Mouse (Mus musculus) heart, embryonic 10.5 days (tissue): ENCODE data around the gene Kcnip2. TPM values are rescaled to one million over a fixed set of nuclear protein-coding genes. Genes with fewer than 3 reads are reported as not detected.
A peak's percentile ranks its signal among the peaks of the same experiment; 100 is the strongest.

ENCODE experiments used
- DNase-seq: peaks from one replicate; pipeline ENCODE4 v3.0.0-alpha.2; 2017; ENCODE audit warnings: low spot score
- H3K27ac ChIP-seq: fragments of 300-500 bp; sonication (generic); 2 replicates; pipeline ENCODE4 v1.5.1; 2016; ENCODE audit warnings: mild to moderate bottlenecking
- H3K27me3 ChIP-seq: fragments of 300-500 bp; sonication (generic); 2 replicates; pipeline ENCODE4 v1.6.1; 2016; ENCODE audit warnings: mild to moderate bottlenecking; ENCODE audit not compliant: poor library complexity, insufficient read depth, severe bottlenecking
- H3K36me3 ChIP-seq: fragments of 300-500 bp; sonication (generic); 2 replicates; pipeline ENCODE4 v1.6.1; 2016; ENCODE audit warnings: mild to moderate bottlenecking, moderate library complexity
- H3K4me1 ChIP-seq: fragments of 300-500 bp; sonication (generic); 2 replicates; pipeline ENCODE4 v1.6.1; 2016; ENCODE audit warnings: mild to moderate bottlenecking
- H3K4me3 ChIP-seq: fragments of 300-500 bp; sonication (generic); 2 replicates; pipeline ENCODE4 v1.5.1; 2016; ENCODE audit warnings: mild to moderate bottlenecking, moderate library complexity
- H3K9me3 ChIP-seq: fragments of 300-500 bp; sonication (generic); 2 replicates; pipeline ENCODE4 v1.6.1; 2016; ENCODE audit warnings: mild to moderate bottlenecking, moderate library complexity
- WGBS: fragments of 180-500 bp; shearing (Covaris S2); methylation state at CpG from one replicate; pipeline ENCODE4 v1.1.7; 2016; 5-methylcytosine and 5-hydroxymethylcytosine counted together
- polyA plus RNA-seq: library from polyadenylated mRNA; unstranded; fragments of >200 nt; fragmentation: Nextera tagmentation; extraction: Ambion mirVana; gene quantifications from 2 replicates; pipeline ENCODE4 v1.2.1, GENCODE M21; 2016

The Kcnip2 gene
- polyA plus RNA-seq, 1 experiment from 2014 or later = 0.35 TPM

DNA sequence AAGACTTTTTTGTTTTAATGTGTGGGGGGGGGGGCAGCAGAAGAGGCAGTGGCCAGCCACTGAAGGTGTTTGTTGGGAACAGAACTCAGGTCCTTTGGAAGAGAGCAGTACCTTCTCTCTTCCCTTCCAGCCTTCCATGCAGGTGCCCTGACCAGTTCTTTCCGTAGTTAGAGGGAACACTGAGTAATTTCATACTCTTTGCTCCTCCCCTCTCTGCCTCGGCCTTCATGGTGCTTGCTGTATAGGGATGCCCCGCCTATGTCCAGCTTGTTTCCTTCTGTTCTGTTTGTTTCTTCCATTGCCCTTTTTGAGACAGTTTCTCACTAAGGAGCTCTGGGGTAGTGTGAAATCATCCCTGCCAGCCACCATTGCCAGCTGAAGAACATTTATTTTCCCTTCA lies 30.4 kb downstream of the Kcnip2 start:
- 74% methylated on average over 3 of the region's 3 CpGs for WGBS
- Histone ChIP-seq H3K9me3 (no peaks in the 10 kb centered on the region), H3K27me3 (no peaks in the 10 kb centered on the region), H3K4me1 (peaks cover 13% of the 10 kb centered on the region), H3K36me3 (peaks cover 7% of the 10 kb centered on the region; the same call in 1 of the 2 replicates), H3K4me3 (no peak overlapping the region), H3K27ac (no peak overlapping the region)
- DNase-seq = peak; percentile 60

DNA sequence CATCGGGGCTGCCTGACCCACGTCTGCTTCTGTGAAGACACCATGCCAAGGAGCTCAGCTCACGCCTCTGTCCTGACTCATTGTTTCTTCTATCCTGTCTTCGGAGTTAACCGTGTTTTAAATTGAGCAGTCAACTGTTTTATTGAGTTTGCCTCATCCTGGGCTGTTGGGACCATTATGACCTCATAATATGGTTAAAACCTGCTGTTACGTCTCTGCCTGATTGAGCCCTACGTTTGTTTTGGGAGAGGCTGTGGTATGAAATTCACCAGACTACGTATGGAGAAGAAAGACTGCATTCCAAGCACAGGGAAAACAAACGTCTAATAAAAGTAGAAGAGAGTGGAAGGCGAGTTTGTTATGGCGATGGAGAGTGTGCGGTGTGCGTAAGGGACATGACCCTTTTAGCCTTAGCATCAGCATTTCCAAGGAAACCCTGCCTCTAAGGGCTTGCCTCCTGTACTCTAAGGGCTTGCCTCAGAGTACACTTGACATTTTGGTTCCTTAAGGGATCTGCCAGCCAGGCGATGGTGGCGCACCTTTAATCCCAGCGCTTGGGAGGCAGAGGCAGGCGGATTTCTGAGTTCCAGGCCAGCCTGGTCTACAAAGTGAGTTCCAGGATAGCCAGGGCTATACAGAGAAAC lies 31.8 kb downstream of the Kcnip2 start:
- Histone ChIP-seq H3K9me3 (no peaks in the 10 kb centered on the region), H3K27me3 (no peaks in the 10 kb centered on the region), H3K4me3 (peak overlapping the region; percentile 96), H3K4me1 (peaks cover 17% of the 10 kb centered on the region), H3K27ac (peak overlapping the region; percentile 99), H3K36me3 (peaks cover 21% of the 10 kb centered on the region)
- peak; percentile 73 for DNase-seq
- WGBS = 34% methylated on average over 17 of the region's 17 CpGs

DNA sequence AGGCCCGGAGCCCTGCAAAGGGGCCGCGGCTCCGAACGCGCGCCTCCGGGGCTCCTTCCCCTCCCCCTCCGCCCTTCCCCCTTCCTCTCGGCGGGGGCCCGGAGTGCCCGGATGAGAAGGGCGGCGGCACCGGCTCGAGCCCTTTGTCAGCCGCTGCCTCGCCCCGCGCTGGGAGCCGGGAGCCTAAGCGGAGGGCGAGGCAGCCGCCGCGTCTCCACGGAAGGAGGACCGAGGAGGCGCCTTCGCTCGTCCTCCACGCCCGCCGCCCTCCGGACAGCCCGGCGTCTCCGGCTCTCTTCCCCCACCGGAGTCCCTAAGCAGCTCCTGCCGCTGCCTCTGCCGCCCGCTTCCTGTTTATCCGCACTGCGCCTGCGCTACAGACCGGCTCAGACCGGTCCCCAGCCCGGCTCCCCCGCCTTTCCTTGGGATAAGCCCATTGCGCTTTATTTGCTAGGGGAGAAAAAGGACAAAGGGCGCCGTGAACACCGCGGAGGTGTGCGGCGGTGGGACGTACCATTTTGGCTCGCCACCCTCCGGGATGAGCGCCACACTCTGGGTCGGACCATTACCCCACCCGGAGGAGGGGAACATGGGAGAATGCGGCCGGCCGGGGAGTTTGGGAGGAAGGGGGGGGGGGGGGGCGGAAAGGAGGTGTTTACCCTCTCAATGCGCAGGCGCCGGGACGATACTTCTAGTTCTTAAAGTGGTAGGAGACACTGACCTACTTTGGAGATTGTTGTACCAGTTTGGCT lies 32.5 kb downstream of the Kcnip2 start, which contains the start of gene Mgea5:
Gene Mgea5 (minus strand): TSS at position 657 of the 752 bp plus-strand sequence.
- Histone ChIP-seq H3K36me3 (peaks cover 28% of the 10 kb centered on the region), H3K27ac (peak within 1 kb of the TSS; percentile 99), H3K4me3 (peak within 1 kb of the TSS; percentile 96), H3K4me1 (peaks cover 17% of the 10 kb centered on the region), H3K9me3 (no peaks in the 10 kb centered on the region), H3K27me3 (no peaks in the 10 kb centered on the region)
- WGBS = under 1% methylated on average over 71 of the region's 71 CpGs
- peak; percentile 99 for DNase-seq

DNA sequence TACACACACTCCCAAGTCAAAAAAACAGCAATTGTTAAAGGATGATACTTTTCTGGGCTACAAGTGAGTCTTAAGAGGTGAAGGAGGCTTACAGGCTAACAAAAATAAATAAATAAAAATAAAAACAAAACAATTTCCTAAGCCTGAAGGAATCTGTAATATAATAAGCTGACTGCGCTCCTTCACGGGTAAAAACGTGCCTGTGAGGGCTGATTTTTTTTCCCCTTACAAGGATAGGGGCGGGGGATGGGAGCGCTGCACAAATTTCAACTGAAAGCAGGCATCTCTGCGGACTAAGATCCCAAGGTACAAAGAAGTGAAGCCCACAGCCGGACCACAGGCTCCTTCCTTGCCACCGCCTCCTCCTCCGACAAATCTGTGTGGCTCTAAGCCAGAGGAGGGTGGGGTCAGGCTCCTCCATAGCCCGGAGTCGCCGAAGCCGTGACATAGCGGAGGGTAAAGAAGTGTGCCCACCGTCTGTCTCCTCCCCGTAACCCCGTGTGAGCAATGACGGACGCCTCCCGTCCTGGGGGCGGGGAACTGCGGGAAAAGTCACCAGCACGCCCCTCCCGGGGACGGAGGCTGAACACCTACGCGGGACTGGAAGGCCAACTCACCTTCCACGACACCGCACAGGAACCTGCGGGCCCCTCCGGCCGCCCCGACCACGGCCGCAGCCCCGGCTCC lies 33.4 kb downstream of the Kcnip2 start:
- H3K36me3 ChIP-seq = peaks cover 37% of the 10 kb centered on the region
- H3K27ac ChIP-seq = peak overlapping the region; percentile 99
- H3K9me3 ChIP-seq = no peaks in the 10 kb centered on the region
- H3K27me3 ChIP-seq = no peaks in the 10 kb centered on the region
- H3K4me1 ChIP-seq = peaks cover 17% of the 10 kb centered on the region
- peak overlapping the region; percentile 96 for H3K4me3 ChIP-seq
- WGBS = under 1% methylated on average over 36 of the region's 36 CpGs
- peak; percentile 91 for DNase-seq

DNA sequence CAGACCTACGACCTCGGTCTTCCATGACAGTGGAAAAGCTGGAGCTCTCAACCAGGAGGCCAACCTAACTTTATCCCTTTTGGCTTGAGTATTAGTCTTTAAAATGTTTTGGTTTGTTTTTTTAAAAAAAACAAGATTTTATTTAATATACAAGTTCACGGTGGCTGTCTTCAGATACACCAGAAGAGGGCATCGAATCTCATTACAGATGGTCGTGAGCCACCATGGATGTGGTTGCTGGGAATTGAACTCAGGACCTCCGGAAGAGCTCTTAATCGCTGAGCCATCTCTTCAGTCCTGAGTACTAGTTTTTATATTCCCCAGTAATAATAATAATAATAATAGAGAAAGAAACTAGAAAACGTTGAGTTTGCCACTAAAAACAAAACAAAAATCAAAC lies 34.2 kb downstream of the Kcnip2 start:
- H3K9me3 ChIP-seq = no peaks in the 10 kb centered on the region

DNA sequence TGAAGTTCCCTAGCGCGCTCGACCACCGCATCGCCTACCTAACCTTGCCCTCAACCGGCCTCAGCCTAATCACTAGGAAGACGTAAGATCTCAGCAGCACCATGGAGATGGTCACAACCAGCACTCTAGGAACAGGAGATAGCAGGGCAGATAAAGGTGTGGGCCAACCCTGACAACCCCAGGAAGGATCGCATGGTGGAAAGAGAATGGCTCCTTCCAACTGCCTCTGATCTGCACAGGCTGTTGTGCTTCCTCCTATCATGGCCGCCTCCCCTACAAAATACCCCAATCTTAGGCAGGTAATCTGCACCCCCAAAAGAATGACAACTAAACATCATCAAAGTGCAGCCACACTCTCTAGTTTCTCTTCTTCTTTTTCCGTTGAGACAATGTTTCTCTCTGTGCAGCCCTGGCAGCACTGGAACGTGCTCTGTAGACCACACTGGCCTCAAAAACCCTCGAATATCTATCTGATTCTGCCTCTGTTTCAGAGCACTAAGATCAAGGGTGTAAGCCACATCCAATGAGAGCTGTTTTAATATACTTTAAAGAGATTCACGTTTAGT lies 35.4 kb downstream of the Kcnip2 start:
- WGBS = 79% methylated on average over 13 of the region's 13 CpGs
- no peak for DNase-seq
- H3K4me1 ChIP-seq = peaks cover 17% of the 10 kb centered on the region
- peaks cover 58% of the 10 kb centered on the region for H3K36me3 ChIP-seq
- H3K27ac ChIP-seq = no peak overlapping the region
- H3K4me3 ChIP-seq = peak overlapping the region; percentile 96; the same call in 1 of the 2 replicates
- no peaks in the 10 kb centered on the region for H3K27me3 ChIP-seq
- H3K9me3 ChIP-seq = no peaks in the 10 kb centered on the region

More for the DNA sequence above, 34.2 kb downstream of the Kcnip2 start:
- Histone ChIP-seq H3K36me3 (peaks cover 45% of the 10 kb centered on the region), H3K4me1 (peaks cover 17% of the 10 kb centered on the region), H3K4me3 (peak overlapping the region; percentile 96), H3K27me3 (no peaks in the 10 kb centered on the region), H3K27ac (no peak overlapping the region)
- no peak for DNase-seq
- WGBS = 65% methylated on average over 8 of the region's 8 CpGs

DNA sequence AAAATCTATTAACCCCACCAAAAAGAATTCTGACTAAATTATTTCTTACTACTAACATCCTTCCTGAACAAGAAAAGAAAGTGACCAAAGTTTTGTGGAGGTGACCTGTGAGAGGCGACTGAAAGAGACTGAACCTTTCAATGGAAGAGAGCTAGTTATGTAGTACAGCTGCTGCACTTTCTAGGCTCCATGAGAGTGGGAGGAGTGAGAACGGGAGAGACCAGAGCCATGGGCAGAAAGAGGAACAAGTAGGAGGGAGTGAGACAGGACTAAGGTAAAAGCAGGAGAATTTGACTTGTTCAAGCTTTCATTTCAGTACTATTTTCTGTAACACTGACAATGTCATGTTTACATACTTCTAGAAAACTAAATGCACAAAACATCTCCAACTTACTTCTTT lies 40.4 kb downstream of the Kcnip2 start:
- DNase-seq = no peak
- H3K36me3 ChIP-seq = peaks cover 99% of the 10 kb centered on the region
- H3K27ac ChIP-seq = no peak overlapping the region
- 81% methylated on average over 2 of the region's 2 CpGs for WGBS
- H3K9me3 ChIP-seq = no peaks in the 10 kb centered on the region
- H3K27me3 ChIP-seq = no peaks in the 10 kb centered on the region
- H3K4me1 ChIP-seq = peaks cover 4% of the 10 kb centered on the region
- H3K4me3 ChIP-seq = no peak overlapping the region

DNA sequence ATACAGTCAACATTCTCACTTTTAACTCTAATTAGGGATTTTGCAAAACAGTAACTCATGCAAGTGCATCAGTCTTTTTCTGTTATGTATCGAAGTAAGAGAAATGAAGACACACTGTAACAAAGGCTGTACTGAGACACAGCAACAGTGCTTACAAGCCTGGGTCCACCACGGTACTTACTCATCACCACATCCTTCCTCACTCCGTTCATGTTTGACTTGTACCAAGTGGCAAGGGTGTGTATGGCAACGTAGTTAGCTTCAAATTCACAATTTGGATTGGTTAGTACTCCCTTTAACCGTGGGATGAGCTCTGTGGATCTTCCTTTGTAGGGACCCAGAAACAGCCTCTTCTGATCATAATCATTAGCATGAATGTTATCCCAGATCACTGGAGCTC lies 44.4 kb downstream of the Kcnip2 start:
- H3K9me3 ChIP-seq = no peaks in the 10 kb centered on the region
- DNase-seq = no peak
- H3K4me3 ChIP-seq = no peak overlapping the region
- peaks cover 99% of the 10 kb centered on the region for H3K36me3 ChIP-seq
- H3K27me3 ChIP-seq = no peaks in the 10 kb centered on the region
- WGBS = 94% methylated on average over 5 of the region's 5 CpGs
- no peak overlapping the region for H3K27ac ChIP-seq
- H3K4me1 ChIP-seq = no peaks in the 10 kb centered on the region

DNA sequence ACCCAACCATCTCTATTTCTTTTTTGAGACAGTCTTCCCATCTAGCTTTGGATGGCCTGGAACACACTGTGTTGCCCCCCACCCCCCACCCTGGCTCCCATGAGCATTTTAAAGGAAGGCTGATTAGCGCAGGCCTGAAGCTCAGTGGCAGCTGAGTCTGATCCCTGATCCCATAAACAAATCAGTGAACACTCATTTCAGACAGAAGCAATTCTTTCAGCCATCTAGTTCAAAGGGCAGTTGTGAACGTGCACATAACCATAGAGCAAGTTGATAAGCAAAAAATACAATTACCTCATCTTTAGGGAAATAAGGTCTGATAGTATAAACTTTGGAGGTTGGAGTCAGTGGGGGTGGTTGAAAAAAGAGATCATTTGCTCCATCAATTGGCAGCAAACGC lies 55.1 kb downstream of the Kcnip2 start:
- Histone ChIP-seq H3K9me3 (no peaks in the 10 kb centered on the region), H3K27me3 (no peaks in the 10 kb centered on the region), H3K36me3 (peaks cover 92% of the 10 kb centered on the region), H3K4me3 (no peak overlapping the region), H3K4me1 (no peaks in the 10 kb centered on the region), H3K27ac (no peak overlapping the region)
- DNase-seq = no peak
- 82% methylated on average over 3 of the region's 3 CpGs for WGBS

DNA sequence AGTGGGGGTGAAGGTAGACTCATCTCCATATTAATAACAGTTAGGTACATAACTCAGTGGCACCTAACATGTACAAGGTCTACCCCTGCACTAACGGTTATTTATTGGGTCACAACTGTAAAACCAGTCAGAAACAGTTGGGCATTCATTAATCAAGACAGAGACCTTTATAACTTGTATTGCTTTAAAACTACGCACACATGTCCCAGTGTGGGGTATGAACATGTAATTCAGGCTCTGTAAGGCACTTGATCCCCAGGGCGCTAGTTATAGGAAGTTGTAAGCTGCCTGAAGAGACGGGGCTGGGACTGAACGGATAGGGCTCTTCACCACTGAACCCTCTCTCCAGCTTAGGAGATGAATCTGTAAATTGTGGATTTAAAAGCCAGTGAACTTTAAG lies 57.2 kb downstream of the Kcnip2 start:
- peaks cover 93% of the 10 kb centered on the region for H3K36me3 ChIP-seq

DNA sequence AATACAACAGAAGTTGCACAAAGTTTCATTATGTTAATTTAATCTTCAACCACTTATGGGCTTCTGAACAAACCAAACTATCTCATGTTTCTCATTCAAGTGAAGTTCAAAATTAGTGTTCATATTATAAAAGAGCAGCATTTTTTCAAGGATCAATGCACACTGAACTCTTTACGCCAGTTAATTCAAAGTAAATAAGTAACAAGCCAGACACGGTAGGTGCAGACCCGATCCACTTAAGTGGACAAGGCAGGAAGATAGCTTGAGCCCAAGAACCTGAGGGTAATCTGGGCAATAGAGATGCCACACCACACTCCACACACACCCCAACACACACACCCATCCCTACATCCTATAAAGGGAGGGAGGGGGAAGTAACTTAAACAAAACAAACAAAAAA lies 62.3 kb downstream of the Kcnip2 start:
- peaks cover 71% of the 10 kb centered on the region for H3K36me3 ChIP-seq
- H3K27me3 ChIP-seq = no peaks in the 10 kb centered on the region
- H3K4me3 ChIP-seq = no peak overlapping the region
- 93% methylated on average over 3 of the region's 3 CpGs for WGBS
- no peak overlapping the region for H3K27ac ChIP-seq
- no peaks in the 10 kb centered on the region for H3K9me3 ChIP-seq
- H3K4me1 ChIP-seq = peaks cover 7% of the 10 kb centered on the region
- no peak for DNase-seq

More for the DNA sequence above, 57.2 kb downstream of the Kcnip2 start:
- Histone ChIP-seq H3K4me1 (no peaks in the 10 kb centered on the region), H3K9me3 (no peaks in the 10 kb centered on the region), H3K4me3 (no peak overlapping the region), H3K27ac (no peak overlapping the region), H3K27me3 (no peaks in the 10 kb centered on the region)
- no peak for DNase-seq
- 91% methylated on average over 5 of the region's 5 CpGs for WGBS

DNA sequence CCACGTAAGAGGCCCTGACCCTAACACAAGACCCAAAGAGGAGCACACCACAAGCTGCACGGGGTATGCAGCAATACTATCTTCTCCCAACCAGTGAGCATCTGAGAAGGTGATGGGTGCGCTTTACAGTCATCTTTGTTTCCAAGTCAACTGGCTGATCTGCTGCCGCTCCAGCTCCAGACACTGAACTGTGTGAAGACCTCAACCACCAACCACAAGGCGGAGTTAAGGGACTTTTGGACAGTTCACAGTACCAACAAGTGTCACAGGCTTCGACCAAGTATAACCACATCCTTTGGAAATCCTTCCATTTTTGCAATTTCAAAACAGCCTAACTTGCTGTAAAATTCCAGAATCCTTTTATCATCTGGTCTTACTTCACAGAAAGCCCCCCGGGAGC lies 64.0 kb downstream of the Kcnip2 start:
- H3K9me3 ChIP-seq = no peaks in the 10 kb centered on the region
- WGBS = 89% methylated on average over 7 of the region's 7 CpGs
- peaks cover 21% of the 10 kb centered on the region for H3K4me1 ChIP-seq
- no peak for DNase-seq
- H3K27ac ChIP-seq = no peak overlapping the region
- H3K4me3 ChIP-seq = no peak overlapping the region
- H3K27me3 ChIP-seq = peaks cover 2% of the 10 kb centered on the region
- H3K36me3 ChIP-seq = peaks cover 55% of the 10 kb centered on the region
